Mouse (Mus musculus) myocyte (in vitro differentiated cells): ENCODE data around the gene Olfr297. TPM values are rescaled to one million over a fixed set of nuclear protein-coding genes. Genes with fewer than 3 reads are reported as not detected.

Source experiments
- H3K27me3 ChIP-seq: one replicate; pipeline ENCODE4 v1.6.1; 2011; ENCODE audit not compliant: control insufficient read depth, insufficient read depth, insufficient read length
- H3K36me3 ChIP-seq: one replicate; pipeline ENCODE4 v1.6.1; 2011; ENCODE audit not compliant: control insufficient read depth, insufficient read depth
- H3K4me2 ChIP-seq: one replicate; pipeline ENCODE4 v1.6.1; 2011; ENCODE audit warnings: low read depth, control low read depth
- H3K4me3 ChIP-seq: one replicate; pipeline ENCODE4 v1.5.1; 2011; ENCODE audit warnings: mild to moderate bottlenecking, control low read depth, moderate library complexity
- H3K79me2 ChIP-seq: one replicate; pipeline ENCODE4 v1.6.1; 2011; ENCODE audit not compliant: control insufficient read depth, insufficient read depth
- H3ac ChIP-seq: one replicate; pipeline ENCODE4 v1.6.1; 2011; ENCODE audit not compliant: control insufficient read depth, insufficient read length
- MYOG ChIP-seq, 3 experiments: IDR thresholded peaks; one replicate each; pipeline ENCODE4 v1.6.1; 2011; ENCODE audit warnings: control low read depth in 2 of 3, low read depth in 2 of 3, mild to moderate bottlenecking in 2 of 3; ENCODE audit not compliant: insufficient read length in 2 of 3, control insufficient read depth in 1 of 3, insufficient read depth in 1 of 3
- SRF ChIP-seq: IDR thresholded peaks from one replicate; pipeline ENCODE4 v1.6.1; 2011; ENCODE audit warnings: low read depth; ENCODE audit not compliant: control insufficient read depth, insufficient read length
- TCF12 ChIP-seq: IDR thresholded peaks from one replicate; pipeline ENCODE4 v1.6.1; 2011; ENCODE audit warnings: mild to moderate bottlenecking, control low read depth; ENCODE audit not compliant: poor library complexity, insufficient read depth, severe bottlenecking
- TCF3 ChIP-seq: IDR thresholded peaks from one replicate; pipeline ENCODE4 v1.6.1; 2011; ENCODE audit warnings: low read depth, control low read depth; ENCODE audit not compliant: insufficient read length
- USF1 ChIP-seq: IDR thresholded peaks from one replicate; pipeline ENCODE4 v1.6.1; 2011; ENCODE audit warnings: low read depth, mild to moderate bottlenecking, control low read depth, moderate library complexity
- polyA plus RNA-seq: library from polyadenylated mRNA; unstranded; fragments of >200 nt; fragmentation: generic; extraction: Trizol; gene quantifications from one replicate; pipeline ENCODE4 v1.2.1, GENCODE M21; 2012; ENCODE audit warnings: missing spikeins

Olfr297 gene
- polyA plus RNA-seq, result not detected

GRCm38 (mm10) chr7:86519668-86520067 is at the start of gene Olfr297:
Olfr297 (plus strand) TSS chr7:86519968.
- H3K4me2 ChIP-seq, result no peak within 1 kb of the TSS
- no peak within 1 kb of the TSS for H3K4me3 ChIP-seq
- no peak within 1 kb of the TSS for H3ac ChIP-seq
- TF ChIP-seq TCF3, result no peak
- TF ChIP-seq TCF12, result no peak
- no peaks in the 10 kb centered on the region for H3K36me3 ChIP-seq
- no peaks in the 10 kb centered on the region for H3K79me2 ChIP-seq
- H3K27me3 ChIP-seq, result no peaks in the 10 kb centered on the region

GRCm38 (mm10) chr7:86492384-86492783 is 27.4 kb upstream of the Olfr297 start, which contains the start of gene Olfr298:
Olfr298 (minus strand) TSS chr7:86492484.
- Histone ChIP-seq H3K79me2 (no peaks in the 10 kb centered on the region), H3ac (no peak within 1 kb of the TSS), H3K4me2 (no peak within 1 kb of the TSS), H3K4me3 (no peak within 1 kb of the TSS), H3K27me3 (no peaks in the 10 kb centered on the region), H3K36me3 (no peaks in the 10 kb centered on the region)
- TF ChIP-seq TCF12 (no peak), SRF (no peak), USF1 (no peak), MYOG (IDR thresholded peaks at IDR 0.05; ENCODE audit: control insufficient read depth in 1 of 3, insufficient read depth in 1 of 3, insufficient read length in 2 of 3, low read depth in 2 of 3) (no peak)

Other genes starting within 250 kb of the Olfr297 start
- not detected for gene Olfr310, start 242.8 kb upstream of the Olfr297 start, polyA plus RNA-seq
- gene Olfr309, start 206.3 kb upstream of the Olfr297 start, polyA plus RNA-seq, result not detected
- gene Olfr308, start 194.3 kb upstream of the Olfr297 start, polyA plus RNA-seq, result not detected
- gene Olfr307, start 182.4 kb upstream of the Olfr297 start, polyA plus RNA-seq, result not detected
- not detected for gene Olfr305, start 153.0 kb upstream of the Olfr297 start, polyA plus RNA-seq
- not detected for gene Olfr304, start 133.3 kb upstream of the Olfr297 start, polyA plus RNA-seq
- gene Olfr303, start 122.2 kb upstream of the Olfr297 start, polyA plus RNA-seq, result not detected
- gene Olfr301, start 116.1 kb upstream of the Olfr297 start, polyA plus RNA-seq, result not detected
- gene Olfr299, start 60.0 kb upstream of the Olfr297 start, polyA plus RNA-seq, result not detected
- not detected for gene Olfr298, start 27.5 kb upstream of the Olfr297 start, polyA plus RNA-seq
- gene Olfr295, start 63.9 kb downstream of the Olfr297 start, polyA plus RNA-seq, result not detected
- gene Olfr294, start 96.7 kb downstream of the Olfr297 start, polyA plus RNA-seq, result not detected
- not detected for gene Olfr293, start 129.1 kb downstream of the Olfr297 start, polyA plus RNA-seq
- not detected for gene Olfr292, start 168.4 kb downstream of the Olfr297 start, polyA plus RNA-seq